Mouse (Mus musculus) neural tube, embryonic 13.5 days (tissue): ENCODE results near the gene Atp13a3. TPM values are rescaled to one million over a fixed set of nuclear protein-coding genes. Genes with fewer than 3 reads are reported as not detected.
A peak's percentile ranks its signal among the peaks of the same experiment; 100 is the strongest.
"Not testable (repeated sequence)": the region's sequence is repeated elsewhere in the genome, so short reads cannot be mapped to it uniquely, and the experiment has no call there.

Source experiments
- ATAC-seq: fragments of 200-750 bp; cut with Nextera tagmentation; 2 replicates; pipeline ENCODE4 v1.8.0; 2017; ENCODE audit warnings: low read depth, mild to moderate bottlenecking, moderate TSS enrichment, moderate library complexity
- H3K27ac ChIP-seq: fragments of 300-500 bp; sonication (generic); replicated peaks from 2 replicates; pipeline ENCODE4 v1.5.1; 2015; ENCODE audit warnings: moderate library complexity, mild to moderate bottlenecking, inconsistent platforms
- H3K27me3 ChIP-seq: fragments of 300-500 bp; sonication (generic); 2 replicates; pipeline ENCODE4 v1.6.1; 2015; ENCODE audit warnings: mild to moderate bottlenecking, inconsistent platforms
- H3K36me3 ChIP-seq: fragments of 300-500 bp; sonication (generic); 2 replicates; pipeline ENCODE4 v1.6.1; 2015; ENCODE audit warnings: mild to moderate bottlenecking, inconsistent platforms
- H3K4me1 ChIP-seq: fragments of 300-500 bp; sonication (generic); replicated peaks from 2 replicates; pipeline ENCODE4 v1.6.1; 2015; ENCODE audit warnings: inconsistent platforms
- H3K4me2 ChIP-seq: fragments of 300-500 bp; sonication (generic); 2 replicates; pipeline ENCODE4 v1.6.1; 2015; ENCODE audit warnings: inconsistent platforms, mild to moderate bottlenecking, moderate library complexity
- H3K4me3 ChIP-seq: fragments of 300-500 bp; sonication (generic); 2 replicates; pipeline ENCODE4 v1.5.1; 2015; ENCODE audit warnings: mild to moderate bottlenecking, inconsistent platforms
- H3K9ac ChIP-seq: fragments of 300-500 bp; sonication (generic); 2 replicates; pipeline ENCODE4 v1.6.1; 2015; ENCODE audit warnings: moderate library complexity, mild to moderate bottlenecking, inconsistent platforms
- H3K9me3 ChIP-seq: fragments of 300-500 bp; sonication (generic); 2 replicates; pipeline ENCODE4 v1.6.1; 2016; ENCODE audit warnings: inconsistent platforms
- WGBS: fragments of 180-500 bp; shearing (Covaris S2); methylation state at CpG from one replicate; pipeline ENCODE4 v1.1.7; 2015; 5-methylcytosine and 5-hydroxymethylcytosine counted together
- polyA plus RNA-seq: library from polyadenylated mRNA; unstranded; fragments of >200 nt; fragmentation: Nextera tagmentation; extraction: Ambion mirVana; gene quantifications from 2 replicates; pipeline ENCODE4 v1.2.1, GENCODE M21; 2015

Atp13a3 gene
- polyA plus RNA-seq, 1 experiment from 2014 or later = 7.8 TPM

- Histone ChIP-seq H3K4me3 (no peak overlapping the region), H3K9me3 (no peaks in the 10 kb centered on the region), H3K27me3 (0 out of 2 replicates have a peak, but pooled peaks cover 3% of the 10 kb centered on the region), H3K27ac (no peak overlapping the region), H3K9ac (no peak overlapping the region), H3K36me3 (peaks cover 19% of the 10 kb centered on the region; the same call in 1 of the 2 replicates), H3K4me2 (no peak overlapping the region), H3K4me1 (peaks cover 33% of the 10 kb centered on the region)
- no peak for ATAC-seq
- WGBS = 95% methylated on average over 1 of the region's 1 CpGs
Measured at GRCm38 (mm10) chr16:30385531-30385930, 20.2 kb downstream of the Atp13a3 start.

GRCm38 (mm10) chr16:30376237-30376636 lies 29.5 kb downstream of the Atp13a3 start:
- no peak overlapping the region for H3K9ac ChIP-seq
- WGBS = 84% methylated on average over 3 of the region's 3 CpGs
- no peak overlapping the region for H3K4me3 ChIP-seq

GRCm38 (mm10) chr16:30374927-30375326 lies 30.8 kb downstream of the Atp13a3 start:
- WGBS = 97% methylated on average over 3 of the region's 3 CpGs

More at GRCm38 (mm10) chr16:30376237-30376636, 29.5 kb downstream of the Atp13a3 start:
- Histone ChIP-seq H3K36me3 (peaks cover 4% of the 10 kb centered on the region; the same call in 1 of the 2 replicates), H3K4me2 (no peak overlapping the region), H3K4me1 (no peaks in the 10 kb centered on the region), H3K27ac (no peak overlapping the region), H3K9me3 (no peaks in the 10 kb centered on the region), H3K27me3 (no peaks in the 10 kb centered on the region)
- ATAC-seq = no peak

GRCm38 (mm10) chr16:30374266-30374665 lies 31.5 kb downstream of the Atp13a3 start:
- Histone ChIP-seq H3K9ac (no peak overlapping the region), H3K27ac (no peak overlapping the region), H3K4me2 (no peak overlapping the region), H3K9me3 (no peaks in the 10 kb centered on the region), H3K4me1 (no peaks in the 10 kb centered on the region), H3K4me3 (no peak overlapping the region), H3K27me3 (no peaks in the 10 kb centered on the region), H3K36me3 (no peaks in the 10 kb centered on the region)
- 0 out of 2 replicates have a peak, but pooled peaks have one; percentile 63 for ATAC-seq
- WGBS = 74% methylated on average over 3 of the region's 3 CpGs

More at GRCm38 (mm10) chr16:30374927-30375326, 30.8 kb downstream of the Atp13a3 start:
- no peaks in the 10 kb centered on the region for H3K27me3 ChIP-seq
- H3K4me2 ChIP-seq = no peak overlapping the region
- no peaks in the 10 kb centered on the region for H3K4me1 ChIP-seq
- H3K9ac ChIP-seq = no peak overlapping the region
- 0 out of 2 replicates have a peak, but pooled peaks cover under 1% of the 10 kb centered on the region for H3K36me3 ChIP-seq
- H3K9me3 ChIP-seq = no peaks in the 10 kb centered on the region
- no peak overlapping the region for H3K27ac ChIP-seq
- ATAC-seq = no peak
- no peak overlapping the region for H3K4me3 ChIP-seq

GRCm38 (mm10) chr16:30373286-30373685 lies 32.5 kb downstream of the Atp13a3 start:
- not testable (repeated sequence) for H3K4me1 ChIP-seq, H3K4me2 ChIP-seq, H3K36me3 ChIP-seq, H3K27ac ChIP-seq, H3K4me3 ChIP-seq, H3K9me3 ChIP-seq, H3K9ac ChIP-seq, ATAC-seq, H3K27me3 ChIP-seq
- WGBS = 95% methylated on average over 4 of the region's 4 CpGs

- Histone ChIP-seq H3K9me3 (no peaks in the 10 kb centered on the region), H3K36me3 (peaks cover 6% of the 10 kb centered on the region), H3K27ac (no peak overlapping the region), H3K27me3 (no peaks in the 10 kb centered on the region), H3K4me3 (no peak overlapping the region), H3K4me2 (no peak overlapping the region), H3K9ac (no peak overlapping the region), H3K4me1 (no peaks in the 10 kb centered on the region)
- 84% methylated on average over 2 of the region's 2 CpGs for WGBS
- ATAC-seq = no peak
Measured at GRCm38 (mm10) chr16:30367395-30367794, 38.4 kb downstream of the Atp13a3 start.

- no peak overlapping the region for H3K4me3 ChIP-seq
- H3K9ac ChIP-seq = no peak overlapping the region
- H3K4me1 ChIP-seq = no peaks in the 10 kb centered on the region
- no peaks in the 10 kb centered on the region for H3K27me3 ChIP-seq
- peaks cover 6% of the 10 kb centered on the region for H3K36me3 ChIP-seq
- H3K27ac ChIP-seq = no peak overlapping the region
- no peak for ATAC-seq
- 90% methylated on average over 6 of the region's 6 CpGs for WGBS
- H3K4me2 ChIP-seq = no peak overlapping the region
- no peaks in the 10 kb centered on the region for H3K9me3 ChIP-seq
Measured at GRCm38 (mm10) chr16:30364604-30365003, 41.2 kb downstream of the Atp13a3 start.

- no peaks in the 10 kb centered on the region for H3K9me3 ChIP-seq
- no peaks in the 10 kb centered on the region for H3K27me3 ChIP-seq
- peaks cover 6% of the 10 kb centered on the region for H3K36me3 ChIP-seq
- no peaks in the 10 kb centered on the region for H3K4me1 ChIP-seq
- no peak overlapping the region for H3K4me3 ChIP-seq
- 77% methylated on average over 3 of the region's 3 CpGs for WGBS
- no peak overlapping the region for H3K27ac ChIP-seq
- no peak overlapping the region for H3K4me2 ChIP-seq
- ATAC-seq = no peak
- no peak overlapping the region for H3K9ac ChIP-seq
Measured at GRCm38 (mm10) chr16:30362528-30362927, 43.2 kb downstream of the Atp13a3 start.

GRCm38 (mm10) chr16:30353489-30353888 lies 52.3 kb downstream of the Atp13a3 start:
- not testable (repeated sequence) for H3K27ac ChIP-seq, H3K9me3 ChIP-seq, H3K4me3 ChIP-seq, ATAC-seq, H3K4me2 ChIP-seq, H3K4me1 ChIP-seq, H3K27me3 ChIP-seq, H3K9ac ChIP-seq
- 87% methylated on average over 11 of the region's 11 CpGs for WGBS
- H3K36me3 ChIP-seq = peaks cover 26% of the 10 kb centered on the region

- no peak for ATAC-seq
- Histone ChIP-seq H3K36me3 (peaks cover 7% of the 10 kb centered on the region), H3K9me3 (no peaks in the 10 kb centered on the region)
Measured at GRCm38 (mm10) chr16:30314236-30314635, 91.5 kb downstream of the Atp13a3 start.

GRCm38 (mm10) chr16:30310647-30311046 lies 95.1 kb downstream of the Atp13a3 start, which contains the start of gene Gp5:
Gp5 (minus strand) TSS chr16:30310779.
- Histone ChIP-seq H3K9me3 (no peaks in the 10 kb centered on the region), H3K4me2 (peak within 1 kb of the TSS; percentile 96), H3K4me1 (peaks cover 23% of the 10 kb centered on the region), H3K27ac (no peak within 1 kb of the TSS), H3K27me3 (peaks cover 64% of the 10 kb centered on the region), H3K36me3 (peaks cover 3% of the 10 kb centered on the region), H3K9ac (peak within 1 kb of the TSS; percentile 70), H3K4me3 (peak within 1 kb of the TSS; percentile 57)
- ATAC-seq = no peak

More at GRCm38 (mm10) chr16:30314236-30314635, 91.5 kb downstream of the Atp13a3 start:
- no peak overlapping the region for H3K4me3 ChIP-seq
- H3K27me3 ChIP-seq = peaks cover 30% of the 10 kb centered on the region
- H3K4me1 ChIP-seq = peaks cover 8% of the 10 kb centered on the region
- no peak overlapping the region for H3K27ac ChIP-seq
- no peak overlapping the region for H3K9ac ChIP-seq
- H3K4me2 ChIP-seq = no peak overlapping the region

GRCm38 (mm10) chr16:30310171-30310515 lies 95.6 kb downstream of the Atp13a3 start:
- H3K36me3 ChIP-seq = no peaks in the 10 kb centered on the region
- H3K4me3 ChIP-seq = no peak overlapping the region
- 0 out of 2 replicates have a peak overlapping the region, but pooled peaks have one; percentile 96 for H3K4me2 ChIP-seq
- H3K9me3 ChIP-seq = no peaks in the 10 kb centered on the region
- peaks cover 23% of the 10 kb centered on the region for H3K4me1 ChIP-seq
- peaks cover 65% of the 10 kb centered on the region for H3K27me3 ChIP-seq
- no peak for ATAC-seq
- H3K27ac ChIP-seq = no peak overlapping the region
- no peak overlapping the region for H3K9ac ChIP-seq
- 56% methylated on average over 8 of the region's 8 CpGs for WGBS
